Mouse (Mus musculus) lung, postnatal 0 days (tissue): ENCODE data around the gene Tmem201.

Experiments
- CTCF ChIP-seq: IDR thresholded peaks from 2 replicates; pipeline ENCODE4 v1.5.1; 2016; ENCODE audit warnings: antibody characterized with exemption, mild to moderate bottlenecking
- EP300 ChIP-seq: IDR thresholded peaks from 2 replicates; pipeline ENCODE4 v1.6.1; 2016; ENCODE audit warnings: antibody characterized with exemption, mild to moderate bottlenecking, control low read depth

DNA sequence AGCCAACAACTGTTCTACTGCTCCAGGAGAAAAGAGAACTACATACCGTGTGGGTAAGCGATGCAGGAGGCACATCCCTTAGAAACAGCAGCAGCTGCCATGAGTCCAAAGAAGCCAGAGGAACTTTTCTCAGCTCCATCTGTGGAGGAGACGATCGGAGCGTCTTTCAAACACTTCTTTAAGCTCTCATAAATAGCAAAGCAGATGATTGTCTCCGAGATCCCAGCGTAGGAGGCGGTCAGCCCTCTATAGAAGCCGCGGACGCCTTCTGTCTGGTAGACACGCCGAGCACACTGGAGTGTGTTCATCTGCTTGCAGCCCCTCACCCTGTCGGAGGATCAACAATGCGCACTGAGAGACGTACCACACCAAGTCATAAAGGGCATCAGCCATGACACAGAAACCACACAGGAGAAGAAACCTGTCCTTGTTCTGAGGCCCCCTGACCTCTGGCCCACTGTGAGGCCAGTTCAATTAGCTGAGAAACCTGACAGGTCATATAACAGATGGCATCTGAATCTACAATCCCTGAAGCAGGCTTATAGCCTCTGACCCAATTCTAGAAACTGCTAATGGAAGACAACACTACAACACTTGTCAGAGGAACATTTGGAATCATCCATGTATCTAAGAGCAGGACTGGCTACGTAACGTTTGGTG, 11.3 kb upstream of the Tmem201 start:
- TF ChIP-seq CTCF (no peak), EP300 (no peak)
